Mouse (Mus musculus) lung, embryonic 14.5 days (tissue): ENCODE measurements around the gene Jph4. TPM values are rescaled to one million over a fixed set of nuclear protein-coding genes. Genes with fewer than 3 reads are reported as not detected.
A peak's percentile ranks its signal among the peaks of the same experiment; 100 is the strongest.

ENCODE experiments used
- ATAC-seq: fragments of 200-750 bp; cut with Nextera tagmentation; 2 replicates; pipeline ENCODE4 v1.8.0; 2017; ENCODE audit warnings: mild to moderate bottlenecking, moderate TSS enrichment, moderate library complexity; ENCODE audit not compliant: insufficient read depth
- DNase-seq: peaks from one replicate; pipeline ENCODE4 v3.0.0-alpha.2; 2015
- H3K27ac ChIP-seq: fragments of 300-500 bp; sonication (generic); 2 replicates; pipeline ENCODE4 v1.5.1; 2014; ENCODE audit warnings: low read depth, mild to moderate bottlenecking, moderate library complexity
- H3K27me3 ChIP-seq: fragments of 300-500 bp; sonication (generic); 2 replicates; pipeline ENCODE4 v1.6.1; 2014; ENCODE audit warnings: low read length, control low read depth; ENCODE audit not compliant: insufficient read depth
- H3K36me3 ChIP-seq: fragments of 300-500 bp; sonication (generic); 2 replicates; pipeline ENCODE4 v1.6.1; 2014; ENCODE audit warnings: control low read depth; ENCODE audit not compliant: insufficient read depth
- H3K4me1 ChIP-seq: fragments of 300-500 bp; sonication (generic); 2 replicates; pipeline ENCODE4 v1.6.1; 2014; ENCODE audit warnings: antibody characterized with exemption, control low read depth; ENCODE audit not compliant: insufficient read depth
- H3K4me2 ChIP-seq: fragments of 300-500 bp; sonication (generic); 2 replicates; pipeline ENCODE4 v1.6.1; 2014; ENCODE audit warnings: mild to moderate bottlenecking
- H3K4me3 ChIP-seq: fragments of 300-500 bp; sonication (generic); 2 replicates; pipeline ENCODE4 v1.5.1; 2014; ENCODE audit warnings: low read depth, low read length
- H3K9ac ChIP-seq: fragments of 300-500 bp; sonication (generic); 2 replicates; pipeline ENCODE4 v1.6.1; 2014
- H3K9me3 ChIP-seq: fragments of 300-500 bp; sonication (generic); 2 replicates; pipeline ENCODE4 v1.6.1; 2016; ENCODE audit warnings: low read depth, low read length, control low read depth
- CTCF ChIP-seq: IDR thresholded peaks from 2 replicates; pipeline ENCODE4 v1.5.1; 2016; ENCODE audit warnings: antibody characterized with exemption, low read depth
- WGBS: fragments of 180-500 bp; shearing (Covaris S2); extraction: QIAGEN DNeasy Blood & Tissue Kit; methylation state at CpG from one replicate; pipeline ENCODE4 v1.1.7; 2014; 5-methylcytosine and 5-hydroxymethylcytosine counted together
- polyA plus RNA-seq: library from polyadenylated mRNA; unstranded; fragments of >200 nt; fragmentation: Nextera tagmentation; extraction: Ambion mirVana; gene quantifications from 2 replicates; pipeline ENCODE4 v1.2.1, GENCODE M21; 2014

Jph4 gene
- polyA plus RNA-seq, 1 experiment from 2014 or later: 0.37 TPM

- Histone ChIP-seq H3K4me1 (peaks cover 6% of the 10 kb centered on the region; the same call in 1 of the 2 replicates), H3K9me3 (no peaks in the 10 kb centered on the region), H3K27me3 (no peaks in the 10 kb centered on the region), H3K27ac (no peak overlapping the region), H3K4me3 (no peak overlapping the region), H3K36me3 (no peaks in the 10 kb centered on the region; the same call in 1 of the 2 replicates), H3K4me2 (no peak overlapping the region), H3K9ac (no peak overlapping the region)
- no peak for DNase-seq
- no peak for TF ChIP-seq CTCF
- 61% methylated on average over 35 of the region's 35 CpGs for WGBS
- ATAC-seq: no peak
These were observed 52.0 kb downstream of the Jph4 start for GRCm38 (mm10) chr14:55064481-55065370.

DNA sequence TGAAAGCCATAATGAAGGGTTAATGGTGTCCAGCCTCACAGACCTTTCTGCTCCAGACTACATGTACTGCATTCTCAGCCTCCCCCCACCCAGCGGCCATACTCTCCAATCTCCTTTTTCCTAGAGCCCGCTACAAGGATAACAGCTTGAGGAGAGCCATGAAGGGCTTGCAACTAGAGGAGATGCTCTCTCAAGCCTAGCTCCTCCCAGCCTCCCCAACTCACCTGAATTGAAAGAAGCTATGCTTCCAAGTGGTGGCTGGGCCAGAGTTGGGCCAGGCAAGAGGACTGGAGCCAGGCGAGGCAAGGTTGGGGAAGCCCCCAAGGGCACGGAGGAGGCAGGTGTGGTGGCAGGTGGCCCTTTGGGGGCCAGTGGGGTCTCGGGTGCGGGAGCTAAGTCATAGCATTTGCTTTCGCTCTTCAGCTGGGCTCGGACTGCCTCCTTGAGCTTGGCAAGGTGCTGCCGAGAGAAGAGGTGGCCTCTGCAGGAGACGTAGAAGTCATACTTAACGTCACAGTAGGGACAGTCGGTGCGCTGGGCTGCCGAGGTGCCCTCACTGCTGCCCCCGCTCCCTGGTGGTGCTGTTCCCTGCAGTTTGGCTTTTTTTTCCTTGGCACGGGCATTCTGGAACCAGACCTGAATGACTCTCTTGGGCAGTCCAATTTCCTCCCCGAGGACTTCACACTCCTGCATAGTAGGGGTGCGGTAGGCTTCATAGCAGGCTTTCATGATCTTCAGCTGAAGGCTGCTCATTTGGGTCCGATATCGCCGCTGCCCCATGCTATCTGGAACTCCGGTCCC is 53.0 kb downstream of the Jph4 start:
- H3K4me2 ChIP-seq: peak overlapping the region; percentile 52; the same call in 1 of the 2 replicates
- no peak overlapping the region for H3K9ac ChIP-seq
- H3K27me3 ChIP-seq: no peaks in the 10 kb centered on the region
- no peaks in the 10 kb centered on the region for H3K9me3 ChIP-seq
- ATAC-seq (no peak), DNase-seq (no peak)
- TF ChIP-seq CTCF: no peak
- H3K4me1 ChIP-seq: peaks cover 6% of the 10 kb centered on the region; the same call in 1 of the 2 replicates
- no peaks in the 10 kb centered on the region; the same call in 1 of the 2 replicates for H3K36me3 ChIP-seq
- no peak overlapping the region for H3K27ac ChIP-seq
- H3K4me3 ChIP-seq: peak overlapping the region; percentile 9; the same call in 1 of the 2 replicates
- WGBS: 76% methylated on average over 22 of the region's 22 CpGs

DNA sequence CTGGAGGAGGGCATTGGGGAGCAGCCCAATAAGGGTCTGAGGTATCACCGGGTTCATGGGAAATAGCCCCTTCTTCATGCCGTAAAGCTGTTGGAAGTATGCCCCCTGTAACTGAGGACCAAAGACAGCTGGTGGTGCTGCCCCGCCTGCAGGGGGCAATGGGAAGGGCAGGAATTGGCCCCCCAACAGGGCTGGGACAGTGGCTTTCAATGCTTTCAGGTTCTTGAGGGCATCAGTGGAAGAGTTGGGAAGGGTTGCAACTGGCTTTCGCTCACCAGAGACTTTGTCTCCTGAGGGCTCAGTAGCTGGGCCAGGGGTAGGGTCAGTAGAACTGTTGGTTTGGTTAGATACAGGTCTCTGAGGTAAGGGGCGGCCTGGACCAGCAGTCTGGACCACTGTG is 53.6 kb downstream of the Jph4 start:
- H3K27ac ChIP-seq: no peak overlapping the region
- H3K4me1 ChIP-seq: peaks cover 6% of the 10 kb centered on the region; the same call in 1 of the 2 replicates
- DNase-seq: no peak
- no peaks in the 10 kb centered on the region for H3K9me3 ChIP-seq
- ATAC-seq: no peak
- peak overlapping the region; percentile 9; the same call in 1 of the 2 replicates for H3K4me3 ChIP-seq
- H3K27me3 ChIP-seq: no peaks in the 10 kb centered on the region
- 80% methylated on average over 5 of the region's 5 CpGs for WGBS
- H3K36me3 ChIP-seq: no peaks in the 10 kb centered on the region; the same call in 1 of the 2 replicates
- no peak for TF ChIP-seq CTCF
- H3K4me2 ChIP-seq: peak overlapping the region; percentile 52
- H3K9ac ChIP-seq: no peak overlapping the region

- WGBS: 13% methylated on average over 17 of the region's 17 CpGs
- no peak for TF ChIP-seq CTCF
- Histone ChIP-seq H3K36me3 (no peaks in the 10 kb centered on the region; the same call in 1 of the 2 replicates), H3K27me3 (no peaks in the 10 kb centered on the region), H3K27ac (no peak overlapping the region), H3K4me3 (peak overlapping the region; percentile 9), H3K9me3 (no peaks in the 10 kb centered on the region), H3K4me2 (peak overlapping the region; percentile 52), H3K4me1 (peaks cover 6% of the 10 kb centered on the region; the same call in 1 of the 2 replicates), H3K9ac (no peak overlapping the region; the same call in 1 of the 2 replicates)
- peak; percentile 62 for DNase-seq
- peak; percentile 87 for ATAC-seq
These were observed 54.1 kb downstream of the Jph4 start for GRCm38 (mm10) chr14:55062626-55063025.

- Histone ChIP-seq H3K4me2 (no peak overlapping the region), H3K27me3 (no peaks in the 10 kb centered on the region), H3K4me1 (peaks cover 6% of the 10 kb centered on the region; the same call in 1 of the 2 replicates), H3K9me3 (no peaks in the 10 kb centered on the region), H3K36me3 (no peaks in the 10 kb centered on the region; the same call in 1 of the 2 replicates), H3K9ac (no peak overlapping the region), H3K27ac (no peak overlapping the region), H3K4me3 (no peak overlapping the region)
- WGBS: 43% methylated on average over 7 of the region's 7 CpGs
- DNase-seq (no peak), ATAC-seq (no peak)
- TF ChIP-seq CTCF: no peak
These were observed 54.9 kb downstream of the Jph4 start for GRCm38 (mm10) chr14:55061845-55062244.

- H3K36me3 ChIP-seq: no peaks in the 10 kb centered on the region
- ATAC-seq (no peak), DNase-seq (no peak)
- WGBS: 64% methylated on average over 5 of the region's 5 CpGs
- no peak overlapping the region for H3K4me3 ChIP-seq
- no peak overlapping the region for H3K9ac ChIP-seq
- TF ChIP-seq CTCF: no peak
- peaks cover 6% of the 10 kb centered on the region; the same call in 1 of the 2 replicates for H3K4me1 ChIP-seq
- no peak overlapping the region for H3K27ac ChIP-seq
- H3K27me3 ChIP-seq: no peaks in the 10 kb centered on the region
- H3K4me2 ChIP-seq: no peak overlapping the region
- no peaks in the 10 kb centered on the region for H3K9me3 ChIP-seq
These were observed 56.8 kb downstream of the Jph4 start for GRCm38 (mm10) chr14:55059931-55060330.
